Mouse (Mus musculus): ENCODE results near the gene Phf21a. TPM values are rescaled to one million over a fixed set of nuclear protein-coding genes. Genes with fewer than 3 reads are reported as not detected.
"Not testable (repeated sequence)": the region's sequence is repeated elsewhere in the genome, so short reads cannot be mapped to it uniquely, and the experiment has no call there.

Gene Phf21a
- polyA plus RNA-seq, 1 experiment: 36.8 TPM

- DNase-seq: no peak
- H3K27ac ChIP-seq (ENCODE audit: insufficient read depth, low read depth, low read length): no peak overlapping the region
- peaks cover 2% of the 10 kb centered on the region; the same call in 1 of the 2 replicates for H3K4me1 ChIP-seq (ENCODE audit: control insufficient read depth, insufficient read depth, low read length)
- no peaks in the 10 kb centered on the region for H3K36me3 ChIP-seq (ENCODE audit: control insufficient read depth, insufficient read depth, low read length)
- no peaks in the 10 kb centered on the region for H3K27me3 ChIP-seq (replicated peaks; ENCODE audit: control insufficient read depth, insufficient read depth, low read length)
- H3K4me3 ChIP-seq (ENCODE audit: insufficient read depth, low read depth, low read length): no peak overlapping the region
- 70% methylated on average over 5 of the region's 5 CpGs for WGBS
- no peak for TF ChIP-seq POLR2A (IDR thresholded peaks at IDR 0.05; ENCODE audit: low read depth, low read length)
- TF ChIP-seq CTCF (conservative IDR thresholded peaks at IDR 0.05; ENCODE audit: insufficient read depth, insufficient read length, low read depth, low read length): no peak
These were observed 51.0 kb downstream of the Phf21a start for GRCm38 (mm10) chr2:92143932-92144331.

- 89% methylated on average over 5 of the region's 5 CpGs for WGBS
These were observed 55.2 kb downstream of the Phf21a start for GRCm38 (mm10) chr2:92147925-92148750.

GRCm38 (mm10) chr2:92164291-92164690 lies 71.4 kb downstream of the Phf21a start:
- DNase-seq: no peak
- no peak overlapping the region for H3K4me3 ChIP-seq (ENCODE audit: insufficient read depth, low read depth, low read length)
- WGBS: 75% methylated on average over 10 of the region's 10 CpGs

More at GRCm38 (mm10) chr2:92147925-92148750, 55.2 kb downstream of the Phf21a start:
- H3K27me3 ChIP-seq (replicated peaks; ENCODE audit: control insufficient read depth, insufficient read depth, low read length); H3K36me3 ChIP-seq (ENCODE audit: control insufficient read depth, insufficient read depth, low read length); H3K4me1 ChIP-seq (ENCODE audit: control insufficient read depth, insufficient read depth, low read length); DNase-seq; H3K4me3 ChIP-seq (ENCODE audit: insufficient read depth, low read depth, low read length); H3K27ac ChIP-seq (ENCODE audit: insufficient read depth, low read depth, low read length): not testable (repeated sequence)

GRCm38 (mm10) chr2:92166950-92167349 lies 74.0 kb downstream of the Phf21a start:
- WGBS: 26% methylated on average over 7 of the region's 7 CpGs
- Histone ChIP-seq H3K4me3 (ENCODE audit: insufficient read depth, low read depth, low read length) (no peak overlapping the region), H3K27ac (ENCODE audit: insufficient read depth, low read depth, low read length) (no peak overlapping the region), H3K4me1 (ENCODE audit: control insufficient read depth, insufficient read depth, low read length) (no peaks in the 10 kb centered on the region), H3K27me3 (replicated peaks; ENCODE audit: control insufficient read depth, insufficient read depth, low read length) (no peaks in the 10 kb centered on the region), H3K36me3 (ENCODE audit: control insufficient read depth, insufficient read depth, low read length) (no peaks in the 10 kb centered on the region)
- DNase-seq: no peak
- TF ChIP-seq CTCF (conservative IDR thresholded peaks at IDR 0.05; ENCODE audit: insufficient read depth, insufficient read length, low read depth, low read length) (no peak), POLR2A (IDR thresholded peaks at IDR 0.05; ENCODE audit: low read depth, low read length) (no peak)

More at GRCm38 (mm10) chr2:92164291-92164690, 71.4 kb downstream of the Phf21a start:
- H3K27me3 ChIP-seq (replicated peaks; ENCODE audit: control insufficient read depth, insufficient read depth, low read length): no peaks in the 10 kb centered on the region
- TF ChIP-seq CTCF (conservative IDR thresholded peaks at IDR 0.05; ENCODE audit: insufficient read depth, insufficient read length, low read depth, low read length) (no peak), POLR2A (IDR thresholded peaks at IDR 0.05; ENCODE audit: low read depth, low read length) (no peak)
- H3K4me1 ChIP-seq (ENCODE audit: control insufficient read depth, insufficient read depth, low read length): no peaks in the 10 kb centered on the region
- H3K27ac ChIP-seq (ENCODE audit: insufficient read depth, low read depth, low read length): no peak overlapping the region
- H3K36me3 ChIP-seq (ENCODE audit: control insufficient read depth, insufficient read depth, low read length): no peaks in the 10 kb centered on the region

GRCm38 (mm10) chr2:92171046-92171643 lies 78.2 kb downstream of the Phf21a start:
- no peak overlapping the region for H3K27ac ChIP-seq (ENCODE audit: insufficient read depth, low read depth, low read length)
- no peaks in the 10 kb centered on the region for H3K27me3 ChIP-seq (replicated peaks; ENCODE audit: control insufficient read depth, insufficient read depth, low read length)
- no peak for TF ChIP-seq CTCF (conservative IDR thresholded peaks at IDR 0.05; ENCODE audit: insufficient read depth, insufficient read length, low read depth, low read length)
- no peak for TF ChIP-seq POLR2A (IDR thresholded peaks at IDR 0.05; ENCODE audit: low read depth, low read length)
- DNase-seq: no peak
- whole genome bisulfite sequencing: 58% methylated on average over 8 of the region's 8 CpGs
- H3K36me3 ChIP-seq (ENCODE audit: control insufficient read depth, insufficient read depth, low read length): no peaks in the 10 kb centered on the region
- no peaks in the 10 kb centered on the region for H3K4me1 ChIP-seq (ENCODE audit: control insufficient read depth, insufficient read depth, low read length)
- H3K4me3 ChIP-seq (ENCODE audit: insufficient read depth, low read depth, low read length): no peak overlapping the region

GRCm38 (mm10) chr2:92172300-92172699 lies 79.4 kb downstream of the Phf21a start:
- DNase-seq: no peak
- H3K36me3 ChIP-seq (ENCODE audit: control insufficient read depth, insufficient read depth, low read length): no peaks in the 10 kb centered on the region
- no peak overlapping the region for H3K27ac ChIP-seq (ENCODE audit: insufficient read depth, low read depth, low read length)
- H3K4me3 ChIP-seq (ENCODE audit: insufficient read depth, low read depth, low read length): no peak overlapping the region
- WGBS: 70% methylated on average over 5 of the region's 5 CpGs
- TF ChIP-seq POLR2A (IDR thresholded peaks at IDR 0.05; ENCODE audit: low read depth, low read length) (no peak), CTCF (conservative IDR thresholded peaks at IDR 0.05; ENCODE audit: insufficient read depth, insufficient read length, low read depth, low read length) (no peak)
- no peaks in the 10 kb centered on the region for H3K27me3 ChIP-seq (replicated peaks; ENCODE audit: control insufficient read depth, insufficient read depth, low read length)
- H3K4me1 ChIP-seq (ENCODE audit: control insufficient read depth, insufficient read depth, low read length): no peaks in the 10 kb centered on the region

GRCm38 (mm10) chr2:92173186-92173585 lies 80.3 kb downstream of the Phf21a start:
- Histone ChIP-seq H3K27me3 (replicated peaks; ENCODE audit: control insufficient read depth, insufficient read depth, low read length) (no peaks in the 10 kb centered on the region), H3K27ac (ENCODE audit: insufficient read depth, low read depth, low read length) (no peak overlapping the region), H3K4me1 (ENCODE audit: control insufficient read depth, insufficient read depth, low read length) (no peaks in the 10 kb centered on the region), H3K4me3 (ENCODE audit: insufficient read depth, low read depth, low read length) (no peak overlapping the region), H3K36me3 (ENCODE audit: control insufficient read depth, insufficient read depth, low read length) (no peaks in the 10 kb centered on the region)
- 84% methylated on average over 4 of the region's 4 CpGs for WGBS
- TF ChIP-seq POLR2A (IDR thresholded peaks at IDR 0.05; ENCODE audit: low read depth, low read length) (no peak), CTCF (conservative IDR thresholded peaks at IDR 0.05; ENCODE audit: insufficient read depth, insufficient read length, low read depth, low read length) (no peak)
- no peak for DNase-seq

Data from kidney, adult 2 months (tissue).